Mouse (Mus musculus) cerebellum, adult 11-12 months (tissue): ENCODE data around the gene Spsb1.
A peak's percentile ranks its signal among the peaks of the same experiment; 100 is the strongest.

Source experiments
- DNase-seq: peaks from one replicate; pipeline ENCODE4 v3.0.0; 2022

Spsb1 gene

DNA sequence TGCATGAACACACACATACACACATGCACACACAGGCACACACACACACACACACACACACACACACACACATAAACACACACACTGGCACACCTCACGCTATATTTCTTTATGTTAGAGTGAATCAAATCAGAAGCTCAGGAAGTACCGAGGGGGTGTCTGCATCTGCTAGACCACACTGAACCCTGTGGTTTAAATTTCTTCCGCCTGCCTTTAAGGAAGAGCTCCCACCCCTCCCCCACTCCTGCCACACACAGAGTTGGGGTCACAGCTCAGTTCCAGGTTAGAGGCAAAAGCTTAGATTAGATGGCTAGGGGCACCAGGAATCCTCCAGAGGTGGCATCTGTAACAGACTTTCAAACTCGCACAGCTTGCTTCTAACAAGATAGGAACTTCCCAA is 42.4 kb downstream of the Spsb1 start:
- no peak for DNase-seq

DNA sequence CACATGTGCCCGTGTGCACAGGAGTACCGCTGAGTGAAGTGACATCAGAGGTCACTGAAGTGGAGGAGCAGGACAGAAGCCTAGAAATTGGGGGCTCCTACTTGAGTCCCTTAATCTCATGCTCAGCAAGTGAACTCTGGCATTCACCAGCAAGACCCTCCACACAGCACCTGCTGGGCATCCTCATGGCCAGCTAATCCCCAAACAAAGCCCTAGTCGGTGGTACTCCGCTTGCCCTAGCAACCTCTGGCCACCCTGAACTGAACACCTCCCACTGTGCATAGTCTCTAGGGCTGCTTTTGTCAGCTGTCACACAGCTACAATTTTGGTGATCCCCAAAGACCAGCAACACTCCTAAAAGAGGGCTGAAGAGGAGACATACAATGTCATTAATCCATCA is 44.3 kb downstream of the Spsb1 start:
- DNase-seq: no peak

DNA sequence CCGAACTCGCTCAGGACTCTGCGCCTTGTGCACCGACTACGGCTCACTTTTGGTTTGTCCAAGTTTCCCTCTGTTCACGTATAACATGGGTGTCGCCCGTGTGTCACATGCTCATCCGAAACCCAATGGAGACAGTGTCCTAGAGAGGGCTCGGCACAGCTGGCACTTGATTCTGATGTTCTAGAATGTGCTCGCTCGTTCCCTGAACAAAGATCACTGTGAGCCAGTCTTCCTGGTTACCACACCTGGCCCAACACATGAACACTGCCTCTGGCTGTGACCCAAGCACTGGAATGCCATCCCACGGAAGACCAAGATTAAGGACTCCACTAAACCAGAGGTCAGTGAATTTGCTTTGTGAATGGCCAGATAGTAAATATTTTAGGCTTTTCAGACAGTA is 45.3 kb downstream of the Spsb1 start:
- no peak for DNase-seq

DNA sequence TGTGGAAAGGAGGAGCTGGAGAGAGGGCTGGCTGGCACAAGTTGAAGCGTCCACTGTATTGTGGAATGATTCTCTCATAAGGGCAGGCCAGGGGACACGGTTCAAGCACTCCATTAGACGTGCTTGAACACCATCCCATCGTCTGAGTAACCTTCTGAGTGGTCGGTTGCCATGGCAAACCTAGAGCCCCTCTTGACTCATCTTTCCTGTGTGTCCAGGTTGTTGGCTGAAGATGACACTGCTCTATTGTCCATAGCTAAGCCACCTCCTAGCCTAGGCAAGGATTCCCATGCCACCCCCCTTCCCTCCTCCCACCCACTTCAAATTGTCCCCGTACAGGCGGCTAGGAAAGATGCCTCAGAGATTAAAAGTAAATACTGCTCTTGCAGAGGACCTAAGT is 45.9 kb downstream of the Spsb1 start:
- DNase-seq: no peak

DNA sequence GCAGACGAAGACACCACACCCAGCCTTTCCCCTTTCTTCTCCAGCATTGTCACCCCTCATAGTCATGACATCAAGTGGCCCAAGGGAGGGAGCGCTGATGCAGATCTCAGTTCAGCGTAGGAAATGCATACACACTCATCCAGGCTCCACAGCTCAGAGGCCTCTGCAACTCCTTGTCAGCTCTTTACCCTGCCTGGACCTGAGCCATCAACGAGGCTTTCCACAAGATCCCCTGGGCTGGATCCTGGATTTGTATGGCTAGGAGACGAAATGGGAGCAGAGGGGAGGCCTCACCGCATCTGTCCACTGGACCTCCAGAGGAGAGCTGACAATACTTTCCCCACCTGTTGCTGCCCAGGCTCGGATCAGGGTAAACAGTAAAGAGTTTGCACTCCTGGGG is 47.2 kb downstream of the Spsb1 start:
- DNase-seq: no peak

DNA sequence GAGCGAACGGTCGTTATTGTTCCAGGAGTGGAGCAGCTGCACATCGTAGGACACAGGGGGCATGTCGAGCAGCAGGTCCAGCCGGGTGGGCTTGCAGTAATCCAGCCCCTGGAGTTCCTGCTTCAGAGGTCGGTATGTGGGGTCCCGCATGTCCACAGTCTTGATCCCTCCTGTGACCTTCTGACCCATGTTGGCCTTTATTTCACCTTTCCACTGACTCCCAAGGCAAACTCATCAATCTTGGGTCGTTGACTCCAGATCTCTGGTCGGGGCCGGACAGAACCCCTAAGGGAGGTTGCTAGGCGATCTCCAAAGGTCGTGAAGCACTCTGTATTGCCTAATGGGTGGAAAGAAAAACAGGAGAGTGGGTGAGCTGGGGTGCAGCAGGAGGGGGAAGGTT is 47.9 kb downstream of the Spsb1 start:
- DNase-seq: no peak

DNA sequence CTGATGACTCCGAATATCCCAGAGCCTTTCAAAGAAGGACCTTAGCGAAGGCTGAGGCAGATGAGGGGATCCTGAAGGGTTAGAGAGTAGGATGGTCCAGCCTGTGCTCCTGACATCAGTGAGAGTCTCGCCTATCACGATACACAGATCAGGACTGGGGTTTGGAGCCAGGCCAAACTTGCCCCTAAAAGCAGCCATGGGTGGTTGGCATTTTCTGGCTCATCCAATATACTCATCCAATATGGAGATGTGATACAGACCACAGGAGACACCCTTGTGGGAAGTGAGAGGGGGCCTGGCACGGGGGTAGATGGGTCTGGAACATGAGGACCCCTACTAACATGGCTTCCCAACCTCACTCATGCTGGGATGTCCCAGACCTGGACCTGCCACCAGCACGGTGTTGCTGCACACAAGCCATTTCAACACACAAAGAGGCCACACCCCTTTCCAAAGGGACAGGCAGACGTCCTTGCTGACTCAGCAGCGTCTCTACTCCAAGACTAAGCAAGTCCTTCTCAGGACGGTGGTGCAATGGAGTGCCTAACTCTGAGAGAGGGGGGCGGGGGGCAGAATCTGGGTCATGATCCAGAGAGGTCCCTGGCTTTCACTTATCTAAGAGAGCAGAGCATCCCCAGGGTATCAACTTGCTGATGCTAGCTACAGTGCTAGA is 49.4 kb downstream of the Spsb1 start:
- DNase-seq: no peak

DNA sequence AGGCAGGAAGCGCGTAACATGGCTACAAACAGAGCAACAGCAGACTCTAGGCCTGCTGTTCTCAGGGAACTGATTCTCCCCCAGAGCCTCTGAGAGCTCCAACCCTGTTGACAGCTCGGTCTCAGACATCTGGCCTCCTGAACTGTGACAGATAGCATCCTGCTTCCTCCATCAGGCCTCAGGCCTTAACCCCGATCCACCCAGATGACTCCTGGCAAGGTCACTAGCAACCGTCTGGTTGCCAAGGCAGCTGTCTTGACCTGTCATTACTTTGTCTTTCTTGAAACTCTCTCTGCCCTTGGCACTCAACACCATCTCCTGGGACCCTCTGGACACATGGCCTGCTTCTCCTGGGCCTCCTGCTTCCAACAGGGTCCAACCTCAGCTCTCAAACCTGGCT is 51.8 kb downstream of the Spsb1 start:
- no peak for DNase-seq

DNA sequence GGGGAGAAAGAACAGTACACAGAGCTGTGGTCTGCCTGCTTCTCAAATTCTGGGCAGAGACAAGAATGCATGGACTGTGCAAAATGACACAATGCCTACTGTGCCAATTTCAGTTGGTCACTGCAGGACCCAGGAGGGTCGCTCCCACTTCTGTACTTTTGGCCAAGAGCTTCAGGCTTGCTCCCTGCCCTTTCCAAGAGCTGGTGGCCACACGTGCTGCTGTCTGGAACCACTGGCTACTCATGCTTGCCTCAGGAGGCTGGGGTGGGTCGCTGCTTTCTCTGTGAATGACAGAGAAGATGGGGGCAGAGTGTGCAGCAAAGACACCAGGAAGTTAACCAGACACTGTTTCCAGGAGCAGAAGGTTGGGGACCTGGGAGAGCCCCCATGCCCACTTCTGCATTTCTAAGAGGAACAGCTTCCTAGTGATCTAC is 53.5 kb downstream of the Spsb1 start:
- no peak for DNase-seq

DNA sequence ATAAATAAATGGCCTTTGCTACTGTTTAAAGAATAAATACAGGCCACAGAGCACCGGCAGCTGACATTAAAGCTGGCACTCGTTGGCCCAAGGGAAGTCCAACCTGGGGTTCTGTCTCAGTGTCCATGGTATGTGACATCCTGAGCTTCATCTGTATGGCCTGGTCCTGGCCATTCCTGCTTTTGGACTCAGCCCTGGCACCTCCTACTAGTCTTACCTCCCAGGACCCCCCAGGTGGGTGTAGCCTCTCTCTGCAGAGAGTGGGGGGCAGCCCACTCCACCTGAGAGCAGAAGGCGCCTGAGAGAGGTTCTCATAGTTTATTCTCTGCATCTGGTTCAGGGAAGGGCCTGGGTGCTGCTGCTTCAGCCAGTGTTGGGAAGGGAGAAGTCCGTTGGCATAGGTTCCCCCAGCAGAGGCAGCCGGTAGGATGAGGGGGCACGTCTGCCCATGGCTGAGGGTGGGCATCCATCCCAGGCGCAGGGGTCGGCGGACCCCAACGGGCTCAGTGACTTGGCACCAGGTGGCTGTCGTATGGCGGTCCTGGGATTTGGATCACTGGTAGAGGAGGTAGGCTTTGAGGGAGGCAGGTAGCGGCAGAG is 57.1 kb downstream of the Spsb1 start:
- DNase-seq: no peak

DNA sequence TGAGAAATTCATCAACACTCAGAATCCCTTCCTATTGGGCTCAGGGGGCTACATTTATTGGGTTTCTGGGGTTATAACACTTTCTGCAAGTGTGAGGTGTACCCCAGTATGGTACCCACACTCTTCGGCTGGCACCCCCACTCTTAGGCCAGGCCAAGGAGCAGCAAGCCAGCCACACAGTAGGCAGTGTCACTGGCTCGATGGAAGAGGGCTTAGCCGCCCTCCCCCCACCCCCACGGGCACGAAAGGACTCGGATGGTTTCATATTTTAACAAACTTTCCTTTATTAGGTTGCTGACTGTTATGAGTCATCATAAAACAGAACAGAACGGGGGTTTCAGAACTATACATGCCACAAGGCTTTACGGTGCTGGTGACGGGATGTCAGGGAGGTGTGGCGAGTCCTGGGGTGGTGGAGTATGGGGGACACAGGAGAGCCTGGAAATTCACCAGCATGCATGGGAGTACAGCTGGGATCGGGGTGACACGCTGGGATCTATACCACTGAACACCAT is 58.8 kb downstream of the Spsb1 start:
- DNase-seq: no peak

DNA sequence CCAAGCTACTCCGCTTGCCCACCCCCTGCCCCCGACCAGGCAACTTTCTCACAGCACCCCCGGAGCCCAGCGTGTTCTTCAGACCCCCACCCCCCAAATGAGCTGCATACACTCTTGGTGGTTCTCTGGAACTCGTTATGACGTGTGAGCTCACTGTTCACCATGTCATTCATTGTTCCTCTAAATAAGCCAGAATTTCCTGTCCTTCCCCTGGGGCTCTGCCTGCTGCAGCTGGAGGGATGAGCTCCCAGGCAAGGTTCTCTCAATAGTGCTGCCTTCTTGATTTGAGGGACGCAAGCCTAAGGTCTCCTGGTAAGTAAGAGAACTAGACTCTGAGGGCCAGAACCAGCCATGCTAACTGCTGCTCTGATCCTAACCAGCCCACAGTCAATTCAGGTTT is 59.6 kb downstream of the Spsb1 start:
- no peak for DNase-seq

DNA sequence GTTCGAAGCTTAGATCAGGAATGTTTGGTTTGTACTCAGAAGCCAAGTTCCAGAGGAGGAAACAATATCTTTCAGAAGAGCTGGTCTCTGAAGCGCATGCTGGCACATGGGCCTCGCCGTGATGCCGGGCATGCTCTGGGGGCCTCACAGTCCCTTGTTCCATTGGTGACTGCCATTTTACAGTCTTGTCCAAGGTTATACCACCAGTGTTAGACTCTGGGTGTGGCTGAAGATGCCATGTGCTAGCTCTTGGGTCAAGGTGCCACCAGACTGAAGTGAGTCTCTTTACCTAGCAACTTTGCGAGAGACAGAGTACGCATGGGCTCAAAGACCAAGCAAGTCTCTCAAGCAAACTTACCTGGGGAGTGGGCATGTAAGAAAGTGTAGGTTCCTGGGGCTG is 60.5 kb downstream of the Spsb1 start:
- no peak for DNase-seq

DNA sequence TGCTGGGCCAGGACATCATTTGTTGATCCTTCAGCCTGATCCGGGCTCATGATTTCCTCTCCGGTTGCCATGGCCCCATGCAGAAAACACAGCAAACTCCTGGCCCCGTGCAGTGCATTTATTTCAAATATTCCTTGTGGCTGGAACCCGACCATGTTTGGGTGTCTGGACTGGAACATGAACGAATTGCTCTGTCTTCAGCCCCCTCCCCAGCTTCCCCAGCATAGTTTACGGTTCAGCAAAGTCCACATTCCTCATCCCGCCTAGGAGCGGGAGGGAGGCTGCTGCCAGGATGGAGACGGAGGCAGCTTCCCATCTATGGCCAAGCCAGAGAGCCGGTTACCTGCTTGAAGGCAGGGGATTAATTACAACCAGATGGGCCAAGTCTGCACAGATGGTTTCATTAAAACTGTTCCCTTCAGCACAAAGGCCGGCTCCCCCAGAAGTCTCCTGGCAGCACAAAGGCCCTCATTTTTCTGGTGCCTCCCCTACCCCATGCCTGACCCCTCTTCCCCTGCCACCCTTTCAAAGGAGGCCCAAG is 61.2 kb downstream of the Spsb1 start:
- DNase-seq: peak; percentile 56

DNA sequence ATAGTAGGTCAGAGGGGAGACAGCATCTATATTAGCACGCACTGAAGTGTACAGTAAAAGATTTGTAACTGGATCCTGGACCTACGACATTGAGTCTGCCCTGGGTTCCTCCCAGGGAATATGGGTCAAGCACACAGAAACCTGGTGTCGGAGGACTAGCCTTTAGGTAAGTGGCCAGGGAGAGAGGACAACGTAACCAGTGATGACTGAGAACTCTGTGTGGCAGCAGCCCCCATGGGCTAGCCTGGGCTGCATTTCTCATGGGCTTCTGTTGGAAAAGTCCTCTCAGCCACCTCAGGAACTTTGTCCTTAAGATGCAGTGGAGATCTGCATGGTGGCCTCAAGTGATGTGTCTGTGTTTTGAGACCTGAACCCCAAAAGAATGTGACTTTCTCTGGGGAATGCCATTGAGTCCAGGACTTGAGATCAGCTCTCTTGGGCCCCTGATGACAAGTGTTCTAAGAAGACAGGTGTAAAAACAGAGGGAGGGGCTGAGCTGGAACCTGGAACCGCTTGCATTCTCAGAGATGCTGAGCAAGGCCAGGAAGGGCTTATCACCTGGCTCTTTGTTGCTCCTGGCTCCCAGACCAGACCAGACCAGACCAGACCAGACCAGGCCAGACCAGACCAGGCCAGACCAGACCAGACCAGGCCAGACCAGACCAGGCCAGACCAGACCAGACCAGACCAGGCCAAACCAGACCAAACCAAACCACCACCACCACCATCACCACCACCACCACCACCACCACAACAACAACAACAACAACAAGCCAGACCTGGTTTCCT is 63.5 kb downstream of the Spsb1 start:
- no peak for DNase-seq

DNA sequence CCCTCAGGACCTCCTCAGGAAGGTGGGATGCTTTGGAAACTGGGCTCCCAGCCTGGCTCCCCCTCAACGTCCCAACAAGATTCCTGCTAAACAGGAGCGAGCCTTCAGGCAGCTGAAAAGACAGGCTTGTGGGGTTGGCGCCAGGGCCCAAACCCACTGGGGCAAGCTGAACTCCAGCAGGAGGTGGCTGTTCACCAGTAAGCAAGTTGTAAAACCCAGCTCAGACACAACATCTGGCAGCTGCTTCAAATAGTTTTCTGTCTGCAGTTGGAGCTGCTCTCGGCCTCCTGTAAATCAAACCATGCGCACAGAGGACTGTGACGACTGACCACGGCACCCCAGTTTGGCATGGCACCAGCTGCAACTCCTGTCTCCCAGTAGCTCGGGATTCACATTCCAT is 64.3 kb downstream of the Spsb1 start:
- no peak for DNase-seq

DNA sequence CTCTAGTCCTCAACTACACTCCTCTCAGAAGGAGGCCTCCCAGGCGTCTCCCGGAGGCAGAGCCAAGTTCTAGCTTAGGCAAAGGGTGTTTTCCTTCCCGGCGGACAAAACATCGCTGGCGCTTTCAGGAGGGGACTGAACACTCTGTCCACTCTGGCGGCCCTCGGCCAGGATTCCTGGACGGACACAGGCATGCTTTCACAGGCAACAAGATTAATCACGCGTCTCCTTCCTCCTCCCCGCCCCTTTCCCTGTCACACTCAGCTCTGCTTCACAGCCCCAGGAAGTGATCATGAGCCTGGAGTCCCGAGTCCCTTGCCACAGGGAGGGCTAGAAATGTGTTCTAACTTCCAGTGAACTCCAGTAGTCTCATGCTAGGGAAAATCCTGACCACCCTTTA is 65.0 kb downstream of the Spsb1 start:
- DNase-seq: peak; percentile 49

DNA sequence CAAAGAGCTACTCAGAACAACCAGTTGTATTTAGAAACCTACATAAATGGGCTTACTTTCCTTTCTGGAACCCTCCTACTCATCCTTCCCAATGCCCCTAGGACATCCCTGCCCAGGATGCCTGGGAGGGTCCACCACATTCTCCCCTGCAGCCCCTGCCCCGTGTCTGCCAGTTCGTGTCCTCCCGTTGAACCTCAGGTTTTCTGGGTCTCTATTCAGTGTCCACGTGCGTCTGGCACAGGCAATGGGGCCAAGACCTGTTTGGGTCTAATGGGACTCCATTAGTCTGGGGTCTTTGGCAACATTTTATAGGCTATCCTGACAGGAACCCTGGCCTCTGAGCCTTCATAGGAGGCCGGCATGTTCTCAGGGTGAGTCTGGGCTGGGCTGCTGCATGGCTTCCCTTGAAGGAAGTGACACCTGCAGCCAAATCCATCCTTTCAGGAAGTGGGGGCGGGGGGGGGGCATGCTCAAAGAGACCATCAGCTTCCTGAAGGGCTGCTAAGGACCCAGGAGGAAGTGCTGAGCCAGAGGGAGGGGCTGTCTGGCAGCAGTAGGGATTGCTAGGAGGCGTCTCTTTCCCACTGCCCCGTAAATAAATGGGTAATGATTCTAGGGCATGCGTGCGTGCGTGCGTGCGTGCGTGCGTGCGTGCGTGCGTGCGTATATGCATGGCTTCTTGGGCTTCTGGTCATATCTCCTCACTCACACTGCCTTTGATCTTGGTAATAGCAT is 65.9 kb downstream of the Spsb1 start:
- no peak for DNase-seq

DNA sequence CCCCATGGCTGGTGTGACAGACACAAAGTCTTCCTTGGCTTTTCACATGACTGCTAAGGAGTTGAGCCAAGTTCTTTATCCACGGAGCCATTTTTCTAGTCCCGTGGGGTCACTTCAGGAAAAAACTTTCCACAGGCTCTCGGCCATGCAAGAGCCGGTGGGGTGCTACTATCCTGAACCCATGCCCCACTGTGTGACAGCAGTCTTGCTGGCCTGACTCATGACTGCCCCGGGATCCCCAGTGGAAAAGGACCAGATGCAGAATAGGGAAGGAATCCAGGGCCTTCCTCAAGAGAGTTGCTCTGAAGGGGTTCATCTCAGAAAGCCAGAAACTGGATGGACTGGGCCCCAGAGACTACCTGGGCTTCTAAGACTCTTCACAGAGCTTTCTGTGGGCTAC is 66.7 kb downstream of the Spsb1 start:
- DNase-seq: no peak

DNA sequence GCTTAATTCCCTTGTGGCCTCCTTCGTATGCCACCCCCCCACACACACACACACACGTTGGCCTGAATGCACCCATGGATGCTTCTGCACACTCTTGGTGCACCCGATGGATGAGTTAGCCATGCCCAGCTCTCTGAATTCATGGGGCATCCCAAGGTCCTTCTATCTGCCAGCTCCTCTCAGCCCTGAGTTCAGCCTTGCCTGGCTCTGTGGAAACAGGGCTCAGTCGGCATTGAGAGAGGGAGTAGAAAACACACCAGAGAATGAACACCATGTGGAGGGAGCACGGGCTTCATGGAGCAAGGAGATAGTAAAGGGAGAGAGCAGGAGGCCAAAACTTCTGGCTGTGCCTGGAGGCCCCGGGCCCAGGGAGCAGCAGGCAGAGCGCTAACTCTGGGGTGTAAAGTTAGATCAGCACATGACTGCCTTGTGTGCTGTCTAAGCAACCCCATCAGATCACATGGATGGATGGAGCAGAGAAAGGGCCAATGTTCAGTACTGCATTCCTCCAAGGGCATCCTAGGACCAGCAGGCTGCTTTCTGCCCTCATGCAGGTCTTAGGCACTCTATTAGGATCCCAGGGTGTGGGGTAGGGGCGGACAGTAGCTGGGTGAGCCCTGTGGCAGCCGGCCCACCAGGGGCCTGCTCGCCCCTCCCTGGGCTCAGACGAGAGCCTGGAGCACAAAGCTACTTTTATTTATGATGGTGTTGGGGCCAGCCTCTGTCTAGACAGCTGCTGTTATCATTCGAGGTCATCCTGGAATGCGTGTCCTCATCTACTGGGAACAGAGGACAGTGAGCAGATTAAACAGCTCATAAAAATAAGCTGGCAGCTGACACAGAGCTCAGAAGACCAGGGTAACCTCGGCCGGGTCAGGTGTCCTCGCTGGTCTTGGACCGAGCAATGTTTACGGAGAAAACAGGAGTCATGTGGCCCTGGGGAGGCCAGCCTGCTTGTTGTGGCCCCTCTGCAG is 68.3 kb downstream of the Spsb1 start:
- DNase-seq: no peak

DNA sequence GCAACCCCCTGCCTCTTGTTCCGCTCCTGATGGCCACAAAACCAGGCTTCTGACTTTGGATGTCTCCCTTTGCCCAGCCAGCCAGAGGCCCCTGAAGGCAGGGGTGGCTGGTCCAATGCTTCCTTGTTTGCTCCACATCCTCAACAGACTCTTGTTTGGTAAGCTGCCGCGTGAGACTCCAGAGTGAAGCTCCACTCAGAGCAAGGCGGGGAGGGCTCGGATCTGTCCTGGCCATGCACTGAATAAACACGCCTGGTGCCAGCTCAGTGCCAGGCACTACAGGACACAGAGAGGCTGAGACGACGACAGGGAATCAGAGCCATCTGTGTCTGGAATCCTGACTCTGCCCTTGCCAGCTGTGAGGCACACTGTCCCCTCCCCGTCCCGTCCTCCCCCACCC is 70.9 kb downstream of the Spsb1 start:
- peak; percentile 47 for DNase-seq
